Mouse (Mus musculus) limb, embryonic 12.5 days (tissue): ENCODE results near the gene Trem2. TPM values are rescaled to one million over a fixed set of nuclear protein-coding genes. Genes with fewer than 3 reads are reported as not detected.

Experiments
- ATAC-seq: fragments of 200-750 bp; cut with Nextera tagmentation; 2 replicates; pipeline ENCODE4 v1.8.0; 2017; ENCODE audit warnings: low read depth, moderate TSS enrichment; ENCODE audit not compliant: insufficient number of reproducible peaks, insufficient read depth, low FRiP score, low TSS enrichment
- H3K27ac ChIP-seq: fragments of 300-500 bp; sonication (generic); 2 replicates; pipeline ENCODE4 v1.5.1; 2016; ENCODE audit warnings: mild to moderate bottlenecking, moderate library complexity
- H3K27me3 ChIP-seq: fragments of 300-500 bp; sonication (generic); 2 replicates; pipeline ENCODE4 v1.6.1; 2016; ENCODE audit warnings: mild to moderate bottlenecking, moderate library complexity
- H3K36me3 ChIP-seq: fragments of 300-500 bp; sonication (generic); 2 replicates; pipeline ENCODE4 v1.6.1; 2016; ENCODE audit warnings: mild to moderate bottlenecking, moderate library complexity
- H3K4me1 ChIP-seq: fragments of 300-500 bp; sonication (generic); replicated peaks from 2 replicates; pipeline ENCODE4 v1.6.1; 2016
- H3K4me2 ChIP-seq: fragments of 300-500 bp; sonication (generic); 2 replicates; pipeline ENCODE4 v1.6.1; 2016; ENCODE audit warnings: mild to moderate bottlenecking, moderate library complexity
- H3K4me3 ChIP-seq: fragments of 300-500 bp; sonication (generic); replicated peaks from 2 replicates; pipeline ENCODE4 v1.5.1; 2016; ENCODE audit warnings: mild to moderate bottlenecking
- H3K9ac ChIP-seq: fragments of 300-500 bp; sonication (generic); replicated peaks from 2 replicates; pipeline ENCODE4 v1.6.1; 2016; ENCODE audit warnings: mild to moderate bottlenecking, moderate library complexity
- H3K9me3 ChIP-seq: fragments of 300-500 bp; sonication (generic); 2 replicates; pipeline ENCODE4 v1.6.1; 2016; ENCODE audit warnings: mild to moderate bottlenecking, moderate library complexity
- WGBS: fragments of 180-500 bp; shearing (Covaris S2); methylation state at CpG from one replicate; pipeline ENCODE4 v1.1.7; 2016; 5-methylcytosine and 5-hydroxymethylcytosine counted together
- polyA plus RNA-seq: library from polyadenylated mRNA; unstranded; fragments of >200 nt; fragmentation: Nextera tagmentation; extraction: Ambion mirVana; gene quantifications from 2 replicates; pipeline ENCODE4 v1.2.1, GENCODE M21; 2016

Gene Trem2
- polyA plus RNA-seq, 1 experiment from 2014 or later: 1.9 TPM

- no peaks in the 10 kb centered on the region for H3K4me1 ChIP-seq
- ATAC-seq: no peak
- no peak overlapping the region for H3K27ac ChIP-seq
- no peaks in the 10 kb centered on the region for H3K27me3 ChIP-seq
- 82% methylated on average over 8 of the region's 8 CpGs for WGBS
- no peaks in the 10 kb centered on the region for H3K36me3 ChIP-seq
- no peak overlapping the region for H3K9ac ChIP-seq
- H3K4me3 ChIP-seq: no peak overlapping the region
- no peak overlapping the region for H3K4me2 ChIP-seq
- no peaks in the 10 kb centered on the region for H3K9me3 ChIP-seq
Observed at GRCm38 (mm10) chr17:48372987-48373386, 26.8 kb downstream of the Trem2 start.

- H3K36me3 ChIP-seq: no peaks in the 10 kb centered on the region
- no peaks in the 10 kb centered on the region for H3K27me3 ChIP-seq
- H3K4me1 ChIP-seq: no peaks in the 10 kb centered on the region
- H3K4me3 ChIP-seq: no peak overlapping the region
- H3K4me2 ChIP-seq: no peak overlapping the region
- no peaks in the 10 kb centered on the region for H3K9me3 ChIP-seq
- no peak overlapping the region for H3K27ac ChIP-seq
- WGBS: 92% methylated on average over 1 of the region's 1 CpGs
- no peak overlapping the region for H3K9ac ChIP-seq
- ATAC-seq: no peak
Observed at GRCm38 (mm10) chr17:48376102-48376501, 29.9 kb downstream of the Trem2 start.

GRCm38 (mm10) chr17:48379050-48379449 is 32.8 kb downstream of the Trem2 start:
- ATAC-seq: no peak
- Histone ChIP-seq H3K27me3 (no peaks in the 10 kb centered on the region), H3K4me3 (no peak overlapping the region), H3K27ac (no peak overlapping the region), H3K36me3 (no peaks in the 10 kb centered on the region), H3K9ac (no peak overlapping the region), H3K9me3 (no peaks in the 10 kb centered on the region), H3K4me1 (no peaks in the 10 kb centered on the region), H3K4me2 (no peak overlapping the region)

GRCm38 (mm10) chr17:48385786-48386461 is 39.7 kb downstream of the Trem2 start:
- Histone ChIP-seq H3K9me3 (no peaks in the 10 kb centered on the region), H3K4me2 (no peak overlapping the region), H3K27ac (no peak overlapping the region), H3K27me3 (no peaks in the 10 kb centered on the region), H3K4me1 (no peaks in the 10 kb centered on the region), H3K4me3 (no peak overlapping the region), H3K36me3 (peaks cover 53% of the 10 kb centered on the region), H3K9ac (no peak overlapping the region)
- 71% methylated on average over 2 of the region's 2 CpGs for WGBS
- ATAC-seq: no peak

GRCm38 (mm10) chr17:48388666-48389065 is 42.5 kb downstream of the Trem2 start:
- no peak overlapping the region for H3K27ac ChIP-seq
- H3K27me3 ChIP-seq: no peaks in the 10 kb centered on the region
- no peak overlapping the region for H3K4me3 ChIP-seq
- WGBS: 91% methylated on average over 2 of the region's 2 CpGs
- H3K4me2 ChIP-seq: no peak overlapping the region
- no peaks in the 10 kb centered on the region for H3K9me3 ChIP-seq
- H3K9ac ChIP-seq: no peak overlapping the region
- H3K36me3 ChIP-seq: peaks cover 81% of the 10 kb centered on the region
- no peaks in the 10 kb centered on the region for H3K4me1 ChIP-seq
- no peak for ATAC-seq

- WGBS: 91% methylated on average over 5 of the region's 5 CpGs
- ATAC-seq: no peak
- Histone ChIP-seq H3K9ac (no peak overlapping the region), H3K4me3 (no peak overlapping the region), H3K27ac (no peak overlapping the region), H3K4me1 (no peaks in the 10 kb centered on the region), H3K27me3 (no peaks in the 10 kb centered on the region), H3K36me3 (peaks cover 88% of the 10 kb centered on the region), H3K4me2 (no peak overlapping the region), H3K9me3 (no peaks in the 10 kb centered on the region)
Observed at GRCm38 (mm10) chr17:48389442-48389841, 43.2 kb downstream of the Trem2 start.

- Histone ChIP-seq H3K4me1 (no peaks in the 10 kb centered on the region), H3K9me3 (no peaks in the 10 kb centered on the region), H3K4me2 (no peak overlapping the region), H3K27ac (no peak overlapping the region), H3K4me3 (no peak overlapping the region), H3K36me3 (peaks cover 97% of the 10 kb centered on the region), H3K9ac (no peak overlapping the region), H3K27me3 (no peaks in the 10 kb centered on the region)
- no peak for ATAC-seq
- WGBS: 95% methylated on average over 5 of the region's 5 CpGs
Observed at GRCm38 (mm10) chr17:48391446-48391845, 45.2 kb downstream of the Trem2 start.

GRCm38 (mm10) chr17:48392616-48393015 is 46.4 kb downstream of the Trem2 start:
- Histone ChIP-seq H3K4me2 (no peak overlapping the region), H3K4me1 (no peaks in the 10 kb centered on the region), H3K9ac (no peak overlapping the region), H3K4me3 (no peak overlapping the region), H3K9me3 (no peaks in the 10 kb centered on the region), H3K27ac (no peak overlapping the region), H3K36me3 (peaks cover 97% of the 10 kb centered on the region), H3K27me3 (no peaks in the 10 kb centered on the region)
- WGBS: 91% methylated on average over 3 of the region's 3 CpGs
- ATAC-seq: no peak

- H3K36me3 ChIP-seq: peaks cover 51% of the 10 kb centered on the region
- H3K4me2 ChIP-seq: no peak overlapping the region
- H3K4me1 ChIP-seq: peaks cover 4% of the 10 kb centered on the region; the same call in 1 of the 2 replicates
- no peak overlapping the region for H3K27ac ChIP-seq
- H3K9me3 ChIP-seq: no peaks in the 10 kb centered on the region
- no peak overlapping the region for H3K4me3 ChIP-seq
- ATAC-seq: no peak
- 92% methylated on average over 4 of the region's 4 CpGs for WGBS
- H3K27me3 ChIP-seq: no peaks in the 10 kb centered on the region
- H3K9ac ChIP-seq: no peak overlapping the region
Observed at GRCm38 (mm10) chr17:48401710-48402109, 55.5 kb downstream of the Trem2 start.

GRCm38 (mm10) chr17:48402751-48403150 is 56.5 kb downstream of the Trem2 start:
- no peak overlapping the region for H3K4me3 ChIP-seq
- peaks cover 41% of the 10 kb centered on the region for H3K36me3 ChIP-seq
- H3K4me2 ChIP-seq: no peak overlapping the region
- WGBS: 95% methylated on average over 3 of the region's 3 CpGs
- H3K4me1 ChIP-seq: peaks cover 12% of the 10 kb centered on the region
- no peak overlapping the region for H3K27ac ChIP-seq
- H3K27me3 ChIP-seq: no peaks in the 10 kb centered on the region
- no peak overlapping the region for H3K9ac ChIP-seq
- ATAC-seq: no peak
- H3K9me3 ChIP-seq: no peaks in the 10 kb centered on the region
